Mouse (Mus musculus): ENCODE data around the gene Gm20905.
"Not testable (repeated sequence)": the region's sequence is repeated elsewhere in the genome, so short reads cannot be mapped to it uniquely, and the experiment has no call there.

The Gm20905 gene

GRCm38 (mm10) chrY:37259503-37259902 lies at the start of gene Gm20905:
Gene Gm20905 (minus strand): TSS chrY:37259603.
- DNase-seq, result not testable (repeated sequence)
